Mouse (Mus musculus) myocyte (in vitro differentiated cells): ENCODE measurements around the gene Phactr4.

Experiments
- MAX ChIP-seq: IDR thresholded peaks from one replicate; pipeline ENCODE4 v1.6.1; 2011; ENCODE audit warnings: low read depth, mild to moderate bottlenecking, control low read depth
- MYOD1 ChIP-seq, 3 experiments: IDR thresholded peaks; one replicate each; pipeline ENCODE4 v1.6.1; 2011; ENCODE audit warnings: control low read depth in 2 of 3, low read depth in 2 of 3, mild to moderate bottlenecking in 2 of 3, moderate library complexity in 1 of 3; ENCODE audit not compliant: insufficient read length in 2 of 3, control insufficient read depth in 1 of 3
- POLR2A ChIP-seq: IDR thresholded peaks from one replicate; pipeline ENCODE4 v1.6.1; 2011; ENCODE audit warnings: low read depth, mild to moderate bottlenecking, control low read depth, moderate library complexity; ENCODE audit not compliant: insufficient read length
- USF1 ChIP-seq: IDR thresholded peaks from one replicate; pipeline ENCODE4 v1.6.1; 2011; ENCODE audit warnings: low read depth, mild to moderate bottlenecking, control low read depth, moderate library complexity

DNA sequence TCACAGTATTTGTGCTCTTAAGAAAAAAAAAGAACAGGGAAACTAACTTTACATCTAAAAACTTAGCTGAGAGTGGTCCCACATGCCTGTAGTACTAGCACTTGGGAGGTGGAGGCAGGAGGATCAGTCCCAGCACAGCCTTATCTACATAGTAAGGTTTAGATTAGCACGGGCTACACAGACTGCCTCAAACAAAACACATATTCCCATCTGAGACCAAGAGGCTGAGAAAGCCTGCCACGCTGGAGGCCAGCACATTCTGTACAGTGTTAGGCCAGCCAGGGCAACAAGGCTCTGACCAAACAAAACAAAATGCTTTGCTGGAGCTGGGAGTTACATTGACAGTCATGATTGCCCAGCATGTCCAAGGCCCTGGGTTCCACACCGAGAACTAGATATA is 38.8 kb downstream of the Phactr4 start:
- TF ChIP-seq POLR2A: no peak
- no peak for TF ChIP-seq MYOD1 (IDR thresholded peaks at IDR 0.05; ENCODE audit: control insufficient read depth in 1 of 3, insufficient read length in 2 of 3, low read depth in 2 of 3)
- no peak for TF ChIP-seq MAX
- TF ChIP-seq USF1: no peak
